Mouse (Mus musculus) gastrocnemius, postnatal 14 days (tissue): ENCODE measurements around the gene Lrrc8e. TPM values are rescaled to one million over a fixed set of nuclear protein-coding genes. Genes with fewer than 3 reads are reported as not detected.

Experiments
- DNase-seq: peaks from one replicate; pipeline ENCODE4 v3.0.0; 2021; ENCODE audit warnings: mixed read lengths
- intact Hi-C: fragments of 180-260 bp; cut with DNase I; formaldehyde crosslinking; loops from one replicate; pipeline ENCODE4 v1.15.1; 2025; ENCODE audit warnings: low total_unique reads
- long read RNA-seq, 2 experiments: library from polyadenylated mRNA; stranded (forward); transcript quantifications; one replicate each; pipeline ENCODE4 v2.0.0; 2021
- total RNA-seq, 2 experiments: library from RNA; stranded (reverse); gene quantifications; 2 replicates each; pipeline ENCODE4 v1.2.3; 2021

Lrrc8e gene
- total RNA-seq: under 1 TPM in 1 of 2 experiments, not detected in 1; 0.04 TPM
- long read RNA-seq, experiment 1: 0 reads
- long read RNA-seq, experiment 2: 0 reads

DNA sequence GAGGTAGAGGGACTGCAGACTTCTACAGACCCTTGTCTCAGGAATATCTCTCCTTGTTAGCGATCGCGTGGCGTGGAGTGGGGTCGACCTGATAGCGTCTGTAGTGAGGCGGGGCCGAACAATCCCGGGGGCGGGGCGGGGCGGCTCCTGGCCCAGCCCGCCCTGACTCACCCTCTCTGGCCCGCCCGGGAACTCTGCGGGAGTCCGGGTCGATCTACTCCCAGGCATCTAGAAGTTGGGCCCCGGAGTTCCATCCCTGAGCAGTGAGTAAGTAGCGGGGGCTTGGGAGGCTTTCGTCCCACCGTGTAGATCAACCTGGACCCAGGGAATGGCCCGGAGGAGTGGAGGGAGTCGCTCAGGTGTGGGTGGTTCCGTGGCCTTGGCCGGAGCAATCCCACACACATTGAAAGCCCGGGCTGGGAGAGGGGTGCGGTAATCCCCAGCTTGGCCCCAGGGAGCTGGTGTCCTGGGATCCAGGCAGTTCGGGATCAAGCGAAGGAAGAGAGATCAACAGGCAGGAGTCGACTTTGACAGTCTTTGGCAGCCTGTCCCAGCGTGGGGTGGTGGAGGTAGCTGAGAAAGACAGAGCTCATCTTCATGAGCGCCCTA, at the start of gene Lrrc8e:
TSS of gene Lrrc8e (plus strand) at position 89 of the 609 bp plus-strand sequence.
- DNase-seq: no peak
- intact Hi-C loops: no loop called here

- no peak for DNase-seq
- intact Hi-C loops: no loop called here
These were observed 43.2 kb upstream of the Lrrc8e start for GRCm38 (mm10) chr8:4183409-4183808.

DNA sequence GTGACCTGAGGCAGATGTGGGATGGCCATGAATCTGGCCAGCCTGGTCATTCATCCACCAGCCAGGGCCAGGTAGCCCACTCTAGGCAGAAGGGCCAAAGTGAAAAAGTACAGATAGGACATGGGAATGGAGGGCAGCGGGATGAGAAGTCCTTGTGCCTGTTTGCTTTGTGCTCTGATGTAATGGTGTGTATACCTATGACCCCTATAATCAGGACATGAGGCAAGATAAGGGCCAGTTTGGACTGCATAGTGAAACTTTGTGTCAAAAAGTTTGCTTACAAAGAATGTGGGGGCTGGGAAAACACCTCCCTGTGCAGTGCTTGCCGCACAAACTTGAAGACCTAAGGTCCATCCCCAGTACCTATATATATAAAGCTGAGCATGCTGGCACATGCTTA, 40.5 kb upstream of the Lrrc8e start:
- DNase-seq: no peak
- intact Hi-C loops: no loop called here

- DNase-seq: no peak
- intact Hi-C loops: no loop called here
These were observed 38.0 kb upstream of the Lrrc8e start for GRCm38 (mm10) chr8:4188605-4189004.

GRCm38 (mm10) chr8:4189031-4189722, 37.5 kb upstream of the Lrrc8e start:
- intact Hi-C loops: no loop called here
- no peak for DNase-seq

- no peak for DNase-seq
- intact Hi-C loops: no loop called here
These were observed 34.3 kb upstream of the Lrrc8e start for GRCm38 (mm10) chr8:4192305-4192704.

GRCm38 (mm10) chr8:4192807-4193587, 33.6 kb upstream of the Lrrc8e start:
- intact Hi-C loops: no loop called here

DNA sequence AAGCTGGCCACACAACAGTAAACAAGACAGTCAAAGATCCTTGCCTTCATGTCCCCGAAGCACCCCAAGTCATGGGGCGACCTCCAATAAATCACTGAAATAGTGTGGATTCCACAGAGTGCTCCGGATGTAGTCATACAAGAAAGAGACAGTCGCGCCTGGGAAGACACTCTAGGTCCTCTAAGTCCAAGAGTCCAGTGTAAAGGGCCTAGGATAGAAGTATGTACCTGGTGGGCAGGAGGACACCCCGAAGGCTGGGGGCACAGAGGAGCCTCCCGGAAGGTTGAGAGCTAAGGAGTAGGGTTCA, 33.1 kb upstream of the Lrrc8e start:
- intact Hi-C loops: no loop called here
- no peak for DNase-seq

More at GRCm38 (mm10) chr8:4192807-4193587, 33.6 kb upstream of the Lrrc8e start:
- DNase-seq: peak; percentile 85

- intact Hi-C loops: no loop called here
- DNase-seq: no peak
These were observed 25.3 kb upstream of the Lrrc8e start for GRCm38 (mm10) chr8:4201321-4201720.

DNA sequence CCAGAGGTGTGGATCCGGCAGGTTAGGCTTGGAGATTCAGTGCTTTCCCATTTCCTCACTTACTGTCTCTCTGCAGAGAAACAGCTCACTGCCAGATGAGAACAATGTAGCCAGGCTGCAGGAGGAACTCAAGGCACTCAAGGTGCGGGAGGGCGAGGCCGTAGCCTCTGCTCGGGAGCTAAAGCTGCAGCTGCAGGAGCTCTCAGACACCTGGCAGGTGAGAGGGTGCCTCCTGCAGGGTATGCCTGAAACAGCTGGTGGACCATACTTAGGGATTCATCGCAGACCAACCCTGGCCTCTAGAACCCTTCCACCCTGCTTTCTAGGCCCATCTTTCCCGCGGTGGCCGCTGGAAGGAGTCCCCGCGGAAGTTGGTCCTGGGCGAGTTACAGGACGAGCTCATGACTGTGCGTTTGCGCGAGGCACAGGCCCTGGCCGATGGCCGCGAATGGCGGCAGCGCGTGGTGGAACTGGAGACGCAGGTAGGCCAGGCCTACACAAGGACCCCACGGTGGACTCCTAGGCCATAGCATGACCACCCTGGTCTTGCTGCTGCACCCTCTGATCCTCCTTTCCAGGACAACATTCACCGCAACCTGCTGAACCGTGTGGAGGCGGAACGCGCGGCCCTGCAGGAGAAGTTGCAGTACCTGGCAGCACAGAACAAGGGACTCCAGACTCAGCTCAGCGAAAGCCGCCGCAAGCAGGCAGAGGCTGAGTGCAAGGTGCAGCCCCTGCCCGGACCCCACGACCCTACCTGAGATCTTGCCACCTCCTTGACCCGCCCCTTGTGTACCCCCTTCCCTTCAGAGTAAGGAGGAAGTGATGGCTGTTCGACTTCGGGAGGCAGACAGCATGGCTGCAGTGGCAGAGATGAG, 21.1 kb upstream of the Lrrc8e start:
- intact Hi-C loops: no loop called here
- DNase-seq: no peak

GRCm38 (mm10) chr8:4206182-4207015, 20.2 kb upstream of the Lrrc8e start:
- intact Hi-C loops: no loop called here
- no peak for DNase-seq

DNA sequence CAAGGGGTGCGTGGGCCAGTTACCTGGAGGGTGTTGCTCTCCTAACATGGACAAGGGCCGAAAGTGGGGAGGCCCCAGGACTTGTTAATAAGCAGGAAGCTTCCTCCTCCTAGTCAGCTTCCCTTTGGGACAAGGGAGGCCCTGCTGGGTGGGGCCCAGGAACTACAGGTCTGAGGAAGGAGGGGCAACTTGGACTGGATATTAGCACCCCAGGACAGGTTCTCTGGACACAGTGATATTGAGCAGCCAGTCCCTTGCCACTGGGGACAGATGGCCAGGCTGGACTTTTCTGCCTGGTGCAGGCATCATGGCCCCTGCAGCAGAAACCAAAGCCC, 19.6 kb upstream of the Lrrc8e start:
- intact Hi-C loops: no loop called here
- no peak for DNase-seq

GRCm38 (mm10) chr8:4211097-4211496, 15.5 kb upstream of the Lrrc8e start:
- DNase-seq: no peak
- intact Hi-C loops: no loop called here

DNA sequence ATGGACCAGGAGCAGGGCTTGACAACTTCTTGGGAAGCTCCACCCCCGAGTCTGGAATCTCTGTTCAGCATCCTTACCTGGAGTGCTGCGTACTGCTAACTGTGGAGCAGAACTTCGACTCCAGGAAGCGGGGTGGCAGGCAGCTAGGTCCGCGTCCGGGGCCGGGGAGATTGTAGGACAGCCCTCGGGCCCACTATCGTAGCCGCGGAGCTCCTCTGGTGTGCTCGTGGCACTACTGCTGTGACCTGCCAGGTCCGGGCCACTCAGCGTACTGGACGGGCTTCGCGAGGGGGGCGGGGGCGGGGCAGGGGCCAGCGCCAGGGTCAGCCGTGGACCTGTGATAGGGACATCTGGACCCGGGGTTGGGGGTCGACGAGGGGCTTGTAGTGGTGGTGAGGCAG, 13.8 kb upstream of the Lrrc8e start:
- intact Hi-C loops: no loop called here
- DNase-seq: no peak

DNA sequence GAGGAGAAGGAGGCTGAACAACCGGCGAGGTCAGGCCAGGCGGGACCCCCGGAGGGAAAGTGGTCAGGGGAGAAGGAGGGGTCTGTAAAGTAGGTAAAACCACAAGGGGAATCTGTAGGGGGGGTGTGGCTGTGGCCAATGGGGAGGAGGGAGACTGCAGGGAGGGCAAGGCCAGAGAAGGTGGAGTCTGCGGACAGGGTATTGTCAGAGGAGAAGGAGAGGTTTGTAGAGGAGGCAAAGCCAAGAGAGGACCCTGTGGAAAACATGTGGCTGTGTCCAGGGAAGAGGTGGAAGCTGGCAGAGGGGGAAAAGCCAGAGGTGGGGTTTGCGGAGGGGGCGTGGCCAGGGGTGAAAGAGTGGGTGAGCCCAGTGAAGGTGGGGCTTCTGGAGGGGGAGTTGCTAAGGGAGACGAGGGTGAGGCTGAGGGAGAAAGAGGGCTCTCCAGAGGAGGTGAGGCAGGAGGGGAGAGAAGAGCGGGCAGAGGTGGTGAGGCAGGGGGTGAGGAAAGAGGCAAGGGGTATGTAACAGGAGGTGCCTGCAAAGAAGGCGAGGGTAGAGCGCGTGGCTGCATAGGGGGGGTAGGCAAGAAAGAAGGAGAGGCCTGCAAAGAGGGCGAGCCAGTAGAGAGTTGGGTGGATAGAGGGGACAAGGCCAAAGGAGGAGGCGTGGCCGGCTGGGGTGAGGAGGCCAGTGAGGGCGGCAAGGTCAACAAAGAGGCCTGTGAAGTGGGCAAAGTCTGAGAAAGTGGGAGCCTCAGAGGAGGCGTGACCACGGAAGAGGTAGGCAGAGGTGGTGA, 13.2 kb upstream of the Lrrc8e start:
- intact Hi-C loops: no loop called here
- no peak for DNase-seq

DNA sequence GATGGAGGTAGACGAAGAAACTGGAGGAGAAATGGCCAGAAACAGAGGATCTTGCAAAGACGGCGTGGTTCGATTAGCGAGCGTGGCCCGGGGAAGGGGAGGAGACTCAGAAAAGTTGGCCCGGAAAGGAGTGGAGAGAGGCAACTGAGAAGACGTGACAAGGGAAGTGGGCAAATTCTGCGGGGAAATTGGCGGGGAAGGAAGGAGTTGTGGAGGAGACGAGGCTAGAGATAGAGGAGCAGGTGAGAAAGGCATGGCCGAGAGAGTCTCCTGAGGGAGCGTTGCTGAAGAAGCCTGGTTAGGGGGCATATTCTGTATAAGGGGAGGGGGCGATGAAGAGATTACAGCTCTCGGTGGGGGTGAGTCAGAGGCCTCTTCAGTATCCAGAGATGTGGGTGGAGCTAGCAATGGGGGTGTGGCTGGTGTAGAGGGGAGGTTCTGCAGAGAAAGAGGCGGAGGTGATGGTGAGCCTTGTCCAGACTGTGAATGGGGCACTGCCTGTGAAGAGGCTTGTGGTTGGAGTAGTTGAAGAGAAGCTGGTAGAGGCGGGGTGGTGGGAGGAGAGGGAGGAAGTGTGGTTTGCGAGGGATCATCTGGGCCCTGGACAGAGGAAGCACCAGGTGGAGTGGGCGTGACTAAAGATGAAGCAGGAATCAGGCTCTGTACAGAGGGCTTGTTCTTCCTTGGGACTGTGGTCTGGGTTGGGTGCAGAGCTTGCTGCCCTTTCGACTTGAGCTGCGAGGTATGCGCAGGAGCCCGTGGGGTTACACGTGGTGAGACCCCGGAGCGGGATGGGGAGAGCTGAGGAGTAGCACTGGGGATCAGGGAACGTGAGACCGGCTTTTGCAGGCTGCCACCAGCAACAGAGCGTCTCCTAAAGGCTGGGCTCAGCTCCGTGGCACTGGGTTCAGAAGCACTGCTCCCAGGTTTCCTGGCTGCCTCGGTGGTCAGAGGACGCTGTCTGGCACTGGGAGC, 12.3 kb upstream of the Lrrc8e start:
- DNase-seq: no peak
- intact Hi-C loops: no loop called here

GRCm38 (mm10) chr8:4216296-4216695, 10.3 kb upstream of the Lrrc8e start:
- intact Hi-C loops: no loop called here
- DNase-seq: no peak
